Comparison of ENCODE assay signal across 1 mouse cellular context in genomic region chr4:94999249-94999648, GRCm38 (mm10).
TF ChIP-seq lines count a peak whose summit lies in the region.

No protein-coding gene starts in this region.

TF ChIP-seq in CH12.LX, 34 proteins besides CTCF, POLR2A, EP300 and RAD21 (continued from another document):
- TF ChIP-seq RCOR1 (conservative IDR thresholded peaks at IDR 0.05; ENCODE audit: low read depth, low read length) (no peak), ZKSCAN1 (IDR thresholded peaks at IDR 0.05; ENCODE audit: borderline replicate concordance, low read depth, low read length) (no peak), UBTF (IDR thresholded peaks at IDR 0.05; ENCODE audit: low read depth, low read length) (no peak), USF1 (IDR thresholded peaks at IDR 0.05; ENCODE audit: low read depth, low read length) (no peak), USF2 (conservative IDR thresholded peaks at IDR 0.05; ENCODE audit: low read depth, low read length) (no peak), MEF2A (IDR thresholded peaks at IDR 0.05; ENCODE audit: borderline replicate concordance, low read depth, low read length) (peak; percentile 51; the same call in 1 of the 2 replicates), SIN3A (IDR thresholded peaks at IDR 0.05; ENCODE audit: low read length) (peak; percentile 93), MAX (IDR thresholded peaks at IDR 0.05; ENCODE audit: low read length) (peak; percentile 74; the same call in 1 of the 2 replicates), ZNF384 (IDR thresholded peaks at IDR 0.05; ENCODE audit: low read depth, low read length) (0 out of 2 replicates have a peak, but pooled peaks have one; percentile 19), CHD1 (IDR thresholded peaks at IDR 0.05; ENCODE audit: low read depth, low read length) (no peak), ZC3H11A (IDR thresholded peaks at IDR 0.05; ENCODE audit: low read depth, low read length) (no peak)
